Mouse (Mus musculus): ENCODE results near the gene Sebox.

DNA sequence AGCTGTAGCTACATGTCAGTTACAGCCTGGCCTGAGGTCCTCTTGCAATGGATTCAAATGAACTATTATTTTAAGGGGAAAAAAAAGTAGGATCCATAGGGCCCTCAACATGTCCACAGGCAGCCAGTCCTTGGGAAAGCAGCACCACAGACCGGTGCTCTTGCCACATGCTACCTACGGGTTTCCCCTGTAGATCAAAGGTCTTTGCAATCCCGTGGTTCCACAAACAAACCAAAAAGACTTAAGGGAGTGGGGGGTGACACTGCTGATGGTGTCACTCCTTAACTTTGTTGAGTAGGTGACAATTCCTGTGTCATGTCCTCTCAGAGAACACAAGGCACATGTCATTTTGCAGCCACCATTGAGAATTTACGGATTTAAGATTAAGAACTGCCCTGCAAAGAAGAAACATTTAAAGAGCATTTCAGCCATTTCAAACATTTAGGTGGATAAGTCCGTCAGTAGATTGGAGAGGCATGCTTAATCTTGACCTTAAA, 46.3 kb downstream of the Sebox start:
- TF ChIP-seq POLR2A (IDR thresholded peaks at IDR 0.05; ENCODE audit: borderline replicate concordance, insufficient read depth, low read length) (no peak), CTCF (IDR thresholded peaks at IDR 0.05; ENCODE audit: borderline replicate concordance, insufficient read depth, low read depth, low read length) (no peak)
